Comparison of ENCODE assay signal across 8 mouse cellular contexts in genomic region chr12:100480642-100481442, GRCm38 (mm10). TPM values are rescaled to one million over a fixed set of nuclear protein-coding genes. Genes with fewer than 3 reads are reported as not detected.
DNase-seq lines count a peak whose midpoint lies in the region; ATAC-seq and TF ChIP-seq lines count a peak whose summit lies in the region.

No protein-coding gene starts in this region.

- TF ChIP-seq CTCF in liver, postnatal 0 days (IDR thresholded peaks at IDR 0.05; ENCODE audit: low read depth) = no peak

- no peaks in the 10 kb centered on the region for H3K36me3 ChIP-seq in liver, embryonic 12.5 days
- H3K36me3 ChIP-seq in liver, postnatal 0 days (replicated peaks; ENCODE audit: insufficient read depth, low read length) = 0 out of 2 replicates have a peak, but pooled peaks cover 2% of the 10 kb centered on the region
- peaks cover 4% of the 10 kb centered on the region for H3K36me3 ChIP-seq in intestine, embryonic 14.5 days (ENCODE audit: control insufficient read depth, insufficient read depth, low read length)
- peaks cover 6% of the 10 kb centered on the region; the same call in 1 of the 2 replicates for H3K36me3 ChIP-seq in neural tube, embryonic 15.5 days

- H3K27me3 ChIP-seq in liver, embryonic 12.5 days (replicated peaks) = no peaks in the 10 kb centered on the region
- no peaks in the 10 kb centered on the region for H3K27me3 ChIP-seq in liver, postnatal 0 days (ENCODE audit: insufficient read depth, low read length)
- no peaks in the 10 kb centered on the region for H3K27me3 ChIP-seq in intestine, embryonic 14.5 days (replicated peaks; ENCODE audit: control insufficient read depth, insufficient read depth, low read length)
- no peaks in the 10 kb centered on the region for H3K27me3 ChIP-seq in neural tube, embryonic 15.5 days (replicated peaks)

- WGBS in liver, embryonic 12.5 days (ENCODE audit: insufficient replicate concordance) = 75% methylated on average over 15 of the region's 15 CpGs
- 72% methylated on average over 15 of the region's 15 CpGs for WGBS in liver, postnatal 0 days (ENCODE audit: insufficient replicate concordance)
- WGBS in intestine, embryonic 14.5 days = 82% methylated on average over 15 of the region's 15 CpGs
- WGBS in neural tube, embryonic 15.5 days = 90% methylated on average over 15 of the region's 15 CpGs

- no peaks in the 10 kb centered on the region for H3K9me3 ChIP-seq in liver, embryonic 12.5 days (replicated peaks)
- H3K9me3 ChIP-seq in liver, postnatal 0 days (ENCODE audit: low read length) = no peaks in the 10 kb centered on the region
- H3K9me3 ChIP-seq in intestine, embryonic 14.5 days (ENCODE audit: control insufficient read depth, low read length) = no peaks in the 10 kb centered on the region
- H3K9me3 ChIP-seq in neural tube, embryonic 15.5 days (replicated peaks) = no peaks in the 10 kb centered on the region

- TF ChIP-seq EP300 in liver, postnatal 0 days (IDR thresholded peaks at IDR 0.05; ENCODE audit: low read depth) = no peak

- H3K4me2 ChIP-seq in liver, embryonic 12.5 days = no peak overlapping the region
- no peak overlapping the region for H3K4me2 ChIP-seq in liver, postnatal 0 days (ENCODE audit: low read depth, low read length)
- H3K4me2 ChIP-seq in intestine, embryonic 14.5 days (ENCODE audit: low read length) = no peak overlapping the region
- H3K4me2 ChIP-seq in neural tube, embryonic 15.5 days = no peak overlapping the region

- 0 out of 2 replicates have a peak, but pooled peaks have one; percentile 14 for ATAC-seq in liver, embryonic 12.5 days
- no peak for ATAC-seq in liver, postnatal 0 days
- ATAC-seq in intestine, embryonic 14.5 days (replicated peaks; ENCODE audit: low FRiP score, low TSS enrichment, low read depth) = 0 out of 2 replicates have a peak, but pooled peaks have one; percentile 22
- peak; percentile 26; the same call in 1 of the 2 replicates for ATAC-seq in neural tube, embryonic 15.5 days (ENCODE audit: low FRiP score)

- H3K27ac ChIP-seq in liver, embryonic 12.5 days = no peak overlapping the region
- H3K27ac ChIP-seq in liver, postnatal 0 days (ENCODE audit: low read depth) = no peak overlapping the region
- no peak overlapping the region for H3K27ac ChIP-seq in intestine, embryonic 14.5 days (ENCODE audit: low read depth)
- no peak overlapping the region for H3K27ac ChIP-seq in neural tube, embryonic 15.5 days (replicated peaks)

- peaks cover 14% of the 10 kb centered on the region for H3K4me1 ChIP-seq in liver, embryonic 12.5 days
- peaks cover 13% of the 10 kb centered on the region for H3K4me1 ChIP-seq in liver, postnatal 0 days (ENCODE audit: insufficient read depth)
- H3K4me1 ChIP-seq in intestine, embryonic 14.5 days (replicated peaks; ENCODE audit: control insufficient read depth, insufficient read depth, low read length) = peaks cover 5% of the 10 kb centered on the region; the same call in 1 of the 2 replicates
- H3K4me1 ChIP-seq in neural tube, embryonic 15.5 days = no peaks in the 10 kb centered on the region

- no peak overlapping the region for H3K4me3 ChIP-seq in liver, embryonic 12.5 days
- no peak overlapping the region for H3K4me3 ChIP-seq in liver, postnatal 0 days (ENCODE audit: low read depth, low read length)
- H3K4me3 ChIP-seq in intestine, embryonic 14.5 days (ENCODE audit: low read depth, low read length) = no peak overlapping the region
- H3K4me3 ChIP-seq in neural tube, embryonic 15.5 days (replicated peaks) = no peak overlapping the region

- H3K9ac ChIP-seq in liver, embryonic 12.5 days = no peak overlapping the region
- no peak overlapping the region for H3K9ac ChIP-seq in liver, postnatal 0 days (replicated peaks)
- no peak overlapping the region for H3K9ac ChIP-seq in intestine, embryonic 14.5 days (ENCODE audit: low read length)
- H3K9ac ChIP-seq in neural tube, embryonic 15.5 days (replicated peaks) = no peak overlapping the region

- peak; percentile 42 for DNase-seq in cerebellum, adult 9-11 months
- no peak for DNase-seq in cerebellum, adult 8-10 months
- no peak for DNase-seq in liver, postnatal 0 days
- no peak for DNase-seq in intestine, embryonic 14.5 days (ENCODE audit: low spot score)
- DNase-seq in thymus, postnatal 4 days = no peak
- DNase-seq in adrenal gland, adult 2 months = no peak

RNA-seq across cellular contexts. Expression of gene Ttc7b, which starts 39.8 kb away (rescaled TPM):
- 2.2 and 3.1 TPM in 2 replicates for polyA plus RNA-seq in liver, embryonic 12.5 days (2016; fragmentation: Nextera tagmentation; extraction: Ambion mirVana)
- 2.2 and 3.3 TPM in 2 replicates for polyA plus RNA-seq in liver, postnatal 0 days (2015; fragmentation: Nextera tagmentation; extraction: Ambion mirVana)
- 5.9 TPM in 2 replicates for polyA plus RNA-seq in intestine, embryonic 14.5 days (2014; fragmentation: Nextera tagmentation; extraction: Ambion mirVana)
- 7.3 and 10.2 TPM in 2 replicates for polyA plus RNA-seq in neural tube, embryonic 15.5 days (2015; fragmentation: Nextera tagmentation; extraction: Ambion mirVana)
- 10 to 100 TPM; 70.9 to 76.7 TPM for total RNA-seq in adrenal gland, adult 2 months (2021)
- 121 and 142 TPM in 2 replicates for polyA plus RNA-seq in adrenal gland, adult 2 months (2012; rRNA removed)

Comparison
In these comparisons a context has a peak if more than half of its experiments do, and no peak if none do; other contexts are left out.
1. RNA of gene Ttc7b, which starts 39.8 kb away (polyA plus RNA-seq): 121 to 142 TPM in adrenal gland, adult 2 months; 7.3 to 10.2 TPM in neural tube, embryonic 15.5 days, 5.9 TPM in intestine, embryonic 14.5 days, 2.2 to 3.3 TPM in liver, postnatal 0 days and 2.2 to 3.1 TPM in liver, embryonic 12.5 days; every median in the first group is over 10 times any median in the second.